Mouse (Mus musculus): ENCODE measurements around the gene Eef2kmt.

Eef2kmt gene

GRCm38 (mm10) chr16:5255779-5256496 is at the start of gene Eef2kmt:
Eef2kmt (minus strand) TSS chr16:5255983.
- TF ChIP-seq GATA4 (IDR thresholded peaks at IDR 0.05; ENCODE audit: insufficient replicate concordance, low read length) = no peak; the same call in 1 of the 2 replicates

GRCm38 (mm10) chr16:5295238-5295637 is 39.5 kb upstream of the Eef2kmt start:
- TF ChIP-seq GATA4 (IDR thresholded peaks at IDR 0.05; ENCODE audit: insufficient replicate concordance, low read length) = no peak

- no peak for TF ChIP-seq GATA4 (IDR thresholded peaks at IDR 0.05; ENCODE audit: insufficient replicate concordance, low read length)
Observed at GRCm38 (mm10) chr16:5285376-5285775, 29.6 kb upstream of the Eef2kmt start.

GRCm38 (mm10) chr16:5282686-5283085 is 26.9 kb upstream of the Eef2kmt start:
- no peak for TF ChIP-seq GATA4 (IDR thresholded peaks at IDR 0.05; ENCODE audit: insufficient replicate concordance, low read length)

GRCm38 (mm10) chr16:5279571-5280222 is 23.9 kb upstream of the Eef2kmt start:
- TF ChIP-seq GATA4 (IDR thresholded peaks at IDR 0.05; ENCODE audit: insufficient replicate concordance, low read length) = no peak

GRCm38 (mm10) chr16:5272371-5272770 is 16.6 kb upstream of the Eef2kmt start:
- no peak for TF ChIP-seq GATA4 (IDR thresholded peaks at IDR 0.05; ENCODE audit: insufficient replicate concordance, low read length)

- TF ChIP-seq GATA4 (IDR thresholded peaks at IDR 0.05; ENCODE audit: insufficient replicate concordance, low read length) = no peak
Observed at GRCm38 (mm10) chr16:5271411-5272035, 15.7 kb upstream of the Eef2kmt start.

GRCm38 (mm10) chr16:5263926-5264325 is 8.1 kb upstream of the Eef2kmt start:
- no peak for TF ChIP-seq GATA4 (IDR thresholded peaks at IDR 0.05; ENCODE audit: insufficient replicate concordance, low read length)

GRCm38 (mm10) chr16:5263156-5263555 is 7.4 kb upstream of the Eef2kmt start:
- no peak for TF ChIP-seq GATA4 (IDR thresholded peaks at IDR 0.05; ENCODE audit: insufficient replicate concordance, low read length)

GRCm38 (mm10) chr16:5255081-5255740 is 572 bp downstream of the Eef2kmt start:
- TF ChIP-seq GATA4 (IDR thresholded peaks at IDR 0.05; ENCODE audit: insufficient replicate concordance, low read length) = no peak

GRCm38 (mm10) chr16:5254346-5255025 is 1.3 kb downstream of the Eef2kmt start:
- no peak for TF ChIP-seq GATA4 (IDR thresholded peaks at IDR 0.05; ENCODE audit: insufficient replicate concordance, low read length)

GRCm38 (mm10) chr16:5252260-5252659 is 3.5 kb downstream of the Eef2kmt start:
- no peak for TF ChIP-seq GATA4 (IDR thresholded peaks at IDR 0.05; ENCODE audit: insufficient replicate concordance, low read length)

GRCm38 (mm10) chr16:5250891-5251290 is 4.9 kb downstream of the Eef2kmt start:
- TF ChIP-seq GATA4 (IDR thresholded peaks at IDR 0.05; ENCODE audit: insufficient replicate concordance, low read length) = no peak

GRCm38 (mm10) chr16:5244411-5244810 is 11.4 kb downstream of the Eef2kmt start:
- no peak for TF ChIP-seq GATA4 (IDR thresholded peaks at IDR 0.05; ENCODE audit: insufficient replicate concordance, low read length)

- TF ChIP-seq GATA4 (IDR thresholded peaks at IDR 0.05; ENCODE audit: insufficient replicate concordance, low read length) = no peak
Observed at GRCm38 (mm10) chr16:5242882-5243281, 12.9 kb downstream of the Eef2kmt start.

Data from liver, adult (tissue).